Mouse (Mus musculus): Measurements from ENCODE around the gene Fzr1. TPM values are rescaled to one million over a fixed set of nuclear protein-coding genes. Genes with fewer than 3 reads are reported as not detected.

Fzr1 gene
- polyA plus RNA-seq, 1 experiment from 2014 or later: 105 TPM

- H3K9ac ChIP-seq (ENCODE audit: low read length): peak overlapping the region; percentile 42; the same call in 1 of the 2 replicates
- H3K4me3 ChIP-seq (ENCODE audit: low read length): peak overlapping the region; percentile 4; the same call in 1 of the 2 replicates
- 48% methylated on average over 9 of the region's 9 CpGs for WGBS
- H3K4me1 ChIP-seq (replicated peaks; ENCODE audit: control insufficient read depth, insufficient read depth, low read length): peaks cover 88% of the 10 kb centered on the region
- ATAC-seq (ENCODE audit: low read depth): no peak
- no peaks in the 10 kb centered on the region for H3K27me3 ChIP-seq (ENCODE audit: control insufficient read depth, insufficient read depth, low read depth, low read length)
- H3K27ac ChIP-seq (ENCODE audit: low read length): peak overlapping the region; percentile 97
- peaks cover 13% of the 10 kb centered on the region; the same call in 1 of the 2 replicates for H3K36me3 ChIP-seq (ENCODE audit: control insufficient read depth, insufficient read depth, low read length)
- H3K4me2 ChIP-seq (ENCODE audit: low read depth, low read length): peak overlapping the region; percentile 52
- H3K9me3 ChIP-seq (ENCODE audit: control insufficient read depth, low read length): no peaks in the 10 kb centered on the region
Measured at GRCm38 (mm10) chr10:81410981-81411380, 32.7 kb upstream of the Fzr1 start.

GRCm38 (mm10) chr10:81410350-81410749 lies 32.0 kb upstream of the Fzr1 start:
- Histone ChIP-seq H3K27ac (ENCODE audit: low read length) (peak overlapping the region; percentile 97), H3K4me3 (ENCODE audit: low read length) (peak overlapping the region; percentile 37), H3K9ac (ENCODE audit: low read length) (peak overlapping the region; percentile 11; the same call in 1 of the 2 replicates)

GRCm38 (mm10) chr10:81409330-81409729 lies 31.0 kb upstream of the Fzr1 start:
- Histone ChIP-seq H3K4me2 (ENCODE audit: low read depth, low read length) (peak overlapping the region; percentile 52), H3K9ac (ENCODE audit: low read length) (peak overlapping the region; percentile 39; the same call in 1 of the 2 replicates)
- no peak for ATAC-seq (ENCODE audit: low read depth)

More at GRCm38 (mm10) chr10:81410350-81410749, 32.0 kb upstream of the Fzr1 start:
- Histone ChIP-seq H3K9me3 (ENCODE audit: control insufficient read depth, low read length) (no peaks in the 10 kb centered on the region), H3K4me1 (replicated peaks; ENCODE audit: control insufficient read depth, insufficient read depth, low read length) (peaks cover 84% of the 10 kb centered on the region), H3K36me3 (ENCODE audit: control insufficient read depth, insufficient read depth, low read length) (peaks cover 19% of the 10 kb centered on the region), H3K27me3 (ENCODE audit: control insufficient read depth, insufficient read depth, low read depth, low read length) (no peaks in the 10 kb centered on the region), H3K4me2 (ENCODE audit: low read depth, low read length) (peak overlapping the region; percentile 52)
- no peak for ATAC-seq (ENCODE audit: low read depth)
- WGBS: 57% methylated on average over 4 of the region's 4 CpGs

GRCm38 (mm10) chr10:81408871-81409291 lies 30.6 kb upstream of the Fzr1 start:
- Histone ChIP-seq H3K9ac (ENCODE audit: low read length) (no peak overlapping the region), H3K4me2 (ENCODE audit: low read depth, low read length) (no peak overlapping the region; the same call in 1 of the 2 replicates), H3K27ac (ENCODE audit: low read length) (peak overlapping the region; percentile 97), H3K27me3 (ENCODE audit: control insufficient read depth, insufficient read depth, low read depth, low read length) (no peaks in the 10 kb centered on the region), H3K4me3 (ENCODE audit: low read length) (no peak overlapping the region), H3K36me3 (ENCODE audit: control insufficient read depth, insufficient read depth, low read length) (peaks cover 27% of the 10 kb centered on the region), H3K9me3 (ENCODE audit: control insufficient read depth, low read length) (no peaks in the 10 kb centered on the region), H3K4me1 (replicated peaks; ENCODE audit: control insufficient read depth, insufficient read depth, low read length) (peaks cover 73% of the 10 kb centered on the region)
- peak; percentile 41 for ATAC-seq (ENCODE audit: low read depth)
- WGBS: 28% methylated on average over 9 of the region's 9 CpGs

More at GRCm38 (mm10) chr10:81409330-81409729, 31.0 kb upstream of the Fzr1 start:
- Histone ChIP-seq H3K36me3 (ENCODE audit: control insufficient read depth, insufficient read depth, low read length) (peaks cover 26% of the 10 kb centered on the region), H3K9me3 (ENCODE audit: control insufficient read depth, low read length) (no peaks in the 10 kb centered on the region), H3K4me3 (ENCODE audit: low read length) (peak overlapping the region; percentile 37), H3K27me3 (ENCODE audit: control insufficient read depth, insufficient read depth, low read depth, low read length) (no peaks in the 10 kb centered on the region), H3K4me1 (replicated peaks; ENCODE audit: control insufficient read depth, insufficient read depth, low read length) (peaks cover 77% of the 10 kb centered on the region), H3K27ac (ENCODE audit: low read length) (peak overlapping the region; percentile 97)
- 31% methylated on average over 8 of the region's 8 CpGs for WGBS

GRCm38 (mm10) chr10:81408424-81408729 lies 30.1 kb upstream of the Fzr1 start:
- Histone ChIP-seq H3K9ac (ENCODE audit: low read length) (0 out of 2 replicates have a peak overlapping the region, but pooled peaks have one; percentile 41), H3K4me3 (ENCODE audit: low read length) (no peak overlapping the region), H3K36me3 (ENCODE audit: control insufficient read depth, insufficient read depth, low read length) (peaks cover 31% of the 10 kb centered on the region), H3K4me1 (replicated peaks; ENCODE audit: control insufficient read depth, insufficient read depth, low read length) (peaks cover 73% of the 10 kb centered on the region), H3K27ac (ENCODE audit: low read length) (peak overlapping the region; percentile 72), H3K27me3 (ENCODE audit: control insufficient read depth, insufficient read depth, low read depth, low read length) (no peaks in the 10 kb centered on the region), H3K4me2 (ENCODE audit: low read depth, low read length) (peak overlapping the region; percentile 8; the same call in 1 of the 2 replicates), H3K9me3 (ENCODE audit: control insufficient read depth, low read length) (no peaks in the 10 kb centered on the region)
- WGBS: 57% methylated on average over 13 of the region's 13 CpGs
- ATAC-seq (ENCODE audit: low read depth): no peak

GRCm38 (mm10) chr10:81407539-81408423 lies 29.5 kb upstream of the Fzr1 start:
- Histone ChIP-seq H3K9ac (ENCODE audit: low read length) (peak overlapping the region; percentile 41; the same call in 1 of the 2 replicates), H3K4me3 (ENCODE audit: low read length) (peak overlapping the region; percentile 21), H3K9me3 (ENCODE audit: control insufficient read depth, low read length) (no peaks in the 10 kb centered on the region), H3K27me3 (ENCODE audit: control insufficient read depth, insufficient read depth, low read depth, low read length) (no peaks in the 10 kb centered on the region), H3K4me2 (ENCODE audit: low read depth, low read length) (peak overlapping the region; percentile 23), H3K27ac (ENCODE audit: low read length) (peak overlapping the region; percentile 72), H3K4me1 (replicated peaks; ENCODE audit: control insufficient read depth, insufficient read depth, low read length) (peaks cover 73% of the 10 kb centered on the region), H3K36me3 (ENCODE audit: control insufficient read depth, insufficient read depth, low read length) (peaks cover 31% of the 10 kb centered on the region)
- 22% methylated on average over 31 of the region's 31 CpGs for WGBS
- ATAC-seq (ENCODE audit: low read depth): peak; percentile 31; the same call in 1 of the 2 replicates

- Histone ChIP-seq H3K36me3 (ENCODE audit: control insufficient read depth, insufficient read depth, low read length) (peaks cover 31% of the 10 kb centered on the region), H3K9ac (ENCODE audit: low read length) (peak overlapping the region; percentile 32; the same call in 1 of the 2 replicates), H3K4me2 (ENCODE audit: low read depth, low read length) (peak overlapping the region; percentile 23), H3K9me3 (ENCODE audit: control insufficient read depth, low read length) (no peaks in the 10 kb centered on the region), H3K4me3 (ENCODE audit: low read length) (peak overlapping the region; percentile 21), H3K27ac (ENCODE audit: low read length) (peak overlapping the region; percentile 8; the same call in 1 of the 2 replicates), H3K4me1 (replicated peaks; ENCODE audit: control insufficient read depth, insufficient read depth, low read length) (peaks cover 73% of the 10 kb centered on the region), H3K27me3 (ENCODE audit: control insufficient read depth, insufficient read depth, low read depth, low read length) (no peaks in the 10 kb centered on the region)
- WGBS: 46% methylated on average over 24 of the region's 24 CpGs
- no peak for ATAC-seq (ENCODE audit: low read depth)
Measured at GRCm38 (mm10) chr10:81406504-81407440, 28.5 kb upstream of the Fzr1 start.

GRCm38 (mm10) chr10:81405588-81406201 lies 27.4 kb upstream of the Fzr1 start:
- Histone ChIP-seq H3K27me3 (ENCODE audit: control insufficient read depth, insufficient read depth, low read depth, low read length) (no peaks in the 10 kb centered on the region), H3K9ac (ENCODE audit: low read length) (no peak overlapping the region), H3K4me1 (replicated peaks; ENCODE audit: control insufficient read depth, insufficient read depth, low read length) (peaks cover 68% of the 10 kb centered on the region), H3K4me2 (ENCODE audit: low read depth, low read length) (no peak overlapping the region), H3K4me3 (ENCODE audit: low read length) (no peak overlapping the region), H3K9me3 (ENCODE audit: control insufficient read depth, low read length) (no peaks in the 10 kb centered on the region), H3K36me3 (ENCODE audit: control insufficient read depth, insufficient read depth, low read length) (peaks cover 31% of the 10 kb centered on the region), H3K27ac (ENCODE audit: low read length) (no peak overlapping the region)
- 53% methylated on average over 13 of the region's 13 CpGs for WGBS
- no peak for ATAC-seq (ENCODE audit: low read depth)

All from lung, embryonic 16.5 days (tissue).